Mouse (Mus musculus): ENCODE measurements at regions not wholly inside any gene's neighbourhood (a gene's known extent, or its start where the extent isn't known, plus 50 kb on each side); places are given as distances from the start of the nearest gene placed in this dataset.
"Not testable (repeated sequence)": the region's sequence is repeated elsewhere in the genome, so short reads cannot be mapped to it uniquely, and the experiment has no call there.

DNA sequence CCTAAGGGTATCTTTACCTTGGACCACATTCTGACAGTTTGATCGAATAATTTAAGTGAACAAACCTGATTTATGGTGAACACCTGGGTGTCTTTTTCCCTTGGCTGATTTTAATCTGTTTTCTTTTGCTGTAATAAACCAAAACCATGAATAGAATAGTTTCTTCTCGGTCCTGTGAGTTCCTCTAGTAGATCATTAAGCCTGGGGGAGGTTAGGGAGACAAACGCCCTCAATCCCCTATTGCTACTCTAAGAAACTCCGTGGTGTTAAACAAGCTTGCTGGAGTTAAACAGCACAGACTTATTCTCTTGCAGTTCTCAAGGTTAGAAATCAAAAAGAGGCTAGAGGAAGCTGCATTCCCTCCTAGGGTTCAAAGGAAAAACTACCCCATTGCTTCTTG is 249.5 kb upstream of the Sfrp2 start:
- no peaks in the 10 kb centered on the region for H3K9me3 ChIP-seq
- no peaks in the 10 kb centered on the region for H3K27me3 ChIP-seq (replicated peaks)
- no peaks in the 10 kb centered on the region for H3K36me3 ChIP-seq
- 54% methylated on average over 4 of the region's 4 CpGs for WGBS
- H3K9ac ChIP-seq: no peak overlapping the region
- H3K4me2 ChIP-seq: no peak overlapping the region
- ATAC-seq (ENCODE audit: insufficient read depth, low FRiP score, low read depth): no peak
- H3K27ac ChIP-seq: no peak overlapping the region
- H3K4me1 ChIP-seq: no peaks in the 10 kb centered on the region
- no peak overlapping the region for H3K4me3 ChIP-seq (replicated peaks)

GRCm38 (mm10) chr3:83517914-83518635 is 248.0 kb upstream of the Sfrp2 start:
- no peaks in the 10 kb centered on the region for H3K9me3 ChIP-seq
- no peak overlapping the region for H3K27ac ChIP-seq
- no peaks in the 10 kb centered on the region for H3K36me3 ChIP-seq
- no peak overlapping the region for H3K4me3 ChIP-seq (replicated peaks)
- 48% methylated on average over 6 of the region's 6 CpGs for WGBS
- H3K27me3 ChIP-seq (replicated peaks): no peaks in the 10 kb centered on the region
- H3K9ac ChIP-seq: no peak overlapping the region
- ATAC-seq (ENCODE audit: insufficient read depth, low FRiP score, low read depth): no peak
- no peaks in the 10 kb centered on the region for H3K4me1 ChIP-seq
- no peak overlapping the region for H3K4me2 ChIP-seq

- Histone ChIP-seq H3K9me3 (no peaks in the 10 kb centered on the region), H3K4me2 (no peak overlapping the region), H3K9ac (no peak overlapping the region), H3K4me3 (replicated peaks) (no peak overlapping the region), H3K4me1 (no peaks in the 10 kb centered on the region), H3K27ac (no peak overlapping the region), H3K36me3 (no peaks in the 10 kb centered on the region), H3K27me3 (replicated peaks) (no peaks in the 10 kb centered on the region)
- no peak for ATAC-seq (ENCODE audit: insufficient read depth, low FRiP score, low read depth)
- 59% methylated on average over 4 of the region's 4 CpGs for WGBS
Measured at GRCm38 (mm10) chr3:83530243-83530847, 235.8 kb upstream of the Sfrp2 start.

GRCm38 (mm10) chr3:83536624-83537023 is 229.5 kb upstream of the Sfrp2 start:
- WGBS: 37% methylated on average over 5 of the region's 5 CpGs
- not testable (repeated sequence) for H3K9ac ChIP-seq; H3K36me3 ChIP-seq; ATAC-seq (ENCODE audit: insufficient read depth, low FRiP score, low read depth); H3K4me2 ChIP-seq; H3K9me3 ChIP-seq; H3K27ac ChIP-seq; H3K4me3 ChIP-seq (replicated peaks); H3K4me1 ChIP-seq; H3K27me3 ChIP-seq (replicated peaks)

GRCm38 (mm10) chr3:83537231-83537630 is 228.9 kb upstream of the Sfrp2 start:
- 22% methylated on average over 4 of the region's 4 CpGs for WGBS
- no peak for ATAC-seq (ENCODE audit: insufficient read depth, low FRiP score, low read depth)
- Histone ChIP-seq H3K9ac (no peak overlapping the region), H3K27me3 (replicated peaks) (no peaks in the 10 kb centered on the region), H3K27ac (no peak overlapping the region), H3K4me1 (no peaks in the 10 kb centered on the region), H3K4me2 (peak overlapping the region; percentile 10; the same call in 1 of the 2 replicates), H3K9me3 (no peaks in the 10 kb centered on the region), H3K4me3 (replicated peaks) (no peak overlapping the region), H3K36me3 (no peaks in the 10 kb centered on the region)

- Histone ChIP-seq H3K9ac (no peak overlapping the region), H3K27ac (no peak overlapping the region), H3K4me3 (replicated peaks) (no peak overlapping the region), H3K4me2 (no peak overlapping the region), H3K4me1 (no peaks in the 10 kb centered on the region), H3K27me3 (replicated peaks) (no peaks in the 10 kb centered on the region), H3K9me3 (no peaks in the 10 kb centered on the region), H3K36me3 (no peaks in the 10 kb centered on the region)
- 47% methylated on average over 7 of the region's 7 CpGs for WGBS
- no peak for ATAC-seq (ENCODE audit: insufficient read depth, low FRiP score, low read depth)
Measured at GRCm38 (mm10) chr3:83537711-83538110, 228.4 kb upstream of the Sfrp2 start.

GRCm38 (mm10) chr3:83538898-83539297 is 227.2 kb upstream of the Sfrp2 start:
- 54% methylated on average over 2 of the region's 2 CpGs for WGBS
- H3K4me1 ChIP-seq: no peaks in the 10 kb centered on the region

GRCm38 (mm10) chr3:83540997-83541932 is 224.9 kb upstream of the Sfrp2 start:
- Histone ChIP-seq H3K36me3 (no peaks in the 10 kb centered on the region), H3K4me3 (replicated peaks) (no peak overlapping the region), H3K9ac (no peak overlapping the region), H3K9me3 (no peaks in the 10 kb centered on the region), H3K4me1 (no peaks in the 10 kb centered on the region), H3K27ac (peak overlapping the region; percentile 11; the same call in 1 of the 2 replicates), H3K4me2 (no peak overlapping the region), H3K27me3 (replicated peaks) (no peaks in the 10 kb centered on the region)
- 57% methylated on average over 11 of the region's 11 CpGs for WGBS
- peak; percentile 60 for ATAC-seq (ENCODE audit: insufficient read depth, low FRiP score, low read depth)

More at GRCm38 (mm10) chr3:83538898-83539297, 227.2 kb upstream of the Sfrp2 start:
- Histone ChIP-seq H3K36me3 (no peaks in the 10 kb centered on the region), H3K27ac (no peak overlapping the region), H3K9ac (no peak overlapping the region), H3K4me2 (no peak overlapping the region), H3K27me3 (replicated peaks) (no peaks in the 10 kb centered on the region), H3K9me3 (no peaks in the 10 kb centered on the region), H3K4me3 (replicated peaks) (no peak overlapping the region)
- no peak for ATAC-seq (ENCODE audit: insufficient read depth, low FRiP score, low read depth)

DNA sequence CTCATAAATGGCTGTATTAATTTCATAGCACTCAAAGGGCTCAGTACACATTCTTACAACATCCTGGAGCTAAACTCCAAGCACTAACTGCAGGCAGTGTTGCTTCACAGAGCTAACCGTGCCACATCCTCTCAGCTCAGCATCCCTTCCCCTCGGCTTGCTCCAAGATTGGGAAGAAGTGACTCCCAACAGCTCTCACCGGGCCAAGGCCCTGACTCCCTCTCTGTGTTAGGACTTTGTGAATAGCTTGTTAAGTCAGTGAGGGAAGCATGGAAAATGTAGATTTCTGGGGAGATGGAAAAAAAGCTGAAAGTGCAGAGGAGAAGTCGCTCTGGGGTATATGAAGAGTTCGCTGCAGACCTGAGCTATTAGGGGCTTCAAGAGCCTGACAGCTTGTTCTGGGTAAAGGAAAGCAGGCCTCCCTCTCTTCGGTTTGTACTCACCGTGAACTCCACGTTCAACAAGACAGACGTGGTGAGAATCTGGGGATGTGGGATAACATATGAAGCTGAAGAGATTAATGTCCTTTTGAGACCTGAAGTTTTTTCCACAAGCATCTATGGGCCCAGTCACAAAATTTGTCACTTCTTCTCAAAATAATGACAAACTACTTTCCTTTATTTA is 213.5 kb upstream of the Sfrp2 start:
- ATAC-seq (ENCODE audit: insufficient read depth, low FRiP score, low read depth): peak; percentile 43; the same call in 1 of the 2 replicates
- no peaks in the 10 kb centered on the region for H3K27me3 ChIP-seq (replicated peaks)
- WGBS: 62% methylated on average over 9 of the region's 9 CpGs
- H3K4me2 ChIP-seq: no peak overlapping the region
- H3K4me1 ChIP-seq: no peaks in the 10 kb centered on the region
- H3K36me3 ChIP-seq: no peaks in the 10 kb centered on the region
- H3K9ac ChIP-seq: no peak overlapping the region
- no peaks in the 10 kb centered on the region for H3K9me3 ChIP-seq
- H3K4me3 ChIP-seq (replicated peaks): no peak overlapping the region
- H3K27ac ChIP-seq: peak overlapping the region; percentile 52

- Histone ChIP-seq H3K4me1 (no peaks in the 10 kb centered on the region), H3K4me3 (replicated peaks) (no peak overlapping the region), H3K9me3 (no peaks in the 10 kb centered on the region), H3K27me3 (replicated peaks) (no peaks in the 10 kb centered on the region), H3K36me3 (no peaks in the 10 kb centered on the region), H3K27ac (peak overlapping the region; percentile 41; the same call in 1 of the 2 replicates), H3K9ac (no peak overlapping the region), H3K4me2 (no peak overlapping the region)
- no peak for ATAC-seq (ENCODE audit: insufficient read depth, low FRiP score, low read depth)
- 61% methylated on average over 11 of the region's 11 CpGs for WGBS
Measured at GRCm38 (mm10) chr3:83553858-83554257, 212.3 kb upstream of the Sfrp2 start.

DNA sequence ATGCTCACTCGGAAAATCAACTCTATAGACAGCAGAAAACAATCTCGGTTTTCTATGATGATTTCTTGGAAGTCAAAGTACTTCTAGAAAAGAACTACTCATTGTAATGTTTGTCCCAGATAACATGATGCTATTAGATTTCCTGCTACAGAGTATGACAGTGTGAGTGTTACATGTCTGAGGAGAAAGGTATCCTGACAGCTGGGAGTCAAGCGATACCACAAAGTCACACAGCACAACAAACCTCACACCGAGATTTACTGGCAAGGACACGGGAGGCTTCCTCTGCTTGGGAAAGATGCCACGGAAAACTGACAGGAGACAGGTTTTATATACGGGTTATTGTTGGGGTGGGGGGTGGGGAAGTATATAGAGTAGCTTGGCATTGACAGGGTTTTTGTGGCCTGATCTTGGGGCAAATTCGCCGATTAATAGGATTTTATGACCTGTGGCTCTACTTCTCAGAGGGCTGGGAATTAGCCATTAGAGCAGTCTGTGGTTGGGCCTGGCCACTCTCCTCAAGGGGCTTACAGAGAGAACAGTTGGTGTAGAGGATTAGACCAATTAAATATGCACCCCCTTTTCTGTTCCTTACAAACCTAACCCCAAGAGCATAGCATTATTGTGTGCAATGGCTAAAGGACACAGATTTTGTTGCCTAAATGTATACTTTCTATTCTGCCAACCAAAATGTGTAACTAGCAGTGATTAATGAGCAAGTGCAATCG is 209.2 kb upstream of the Sfrp2 start:
- no peaks in the 10 kb centered on the region for H3K27me3 ChIP-seq (replicated peaks)
- H3K4me1 ChIP-seq: no peaks in the 10 kb centered on the region
- ATAC-seq (ENCODE audit: insufficient read depth, low FRiP score, low read depth): no peak
- H3K9me3 ChIP-seq: no peaks in the 10 kb centered on the region
- H3K36me3 ChIP-seq: no peaks in the 10 kb centered on the region
- no peak overlapping the region for H3K9ac ChIP-seq
- WGBS: 83% methylated on average over 10 of the region's 10 CpGs
- no peak overlapping the region for H3K4me2 ChIP-seq
- no peak overlapping the region for H3K4me3 ChIP-seq (replicated peaks)
- no peak overlapping the region for H3K27ac ChIP-seq
